Mouse (Mus musculus) kidney, adult 2 months (tissue): ENCODE data around the gene Zmiz1. TPM values are rescaled to one million over a fixed set of nuclear protein-coding genes. Genes with fewer than 3 reads are reported as not detected.
A peak's percentile ranks its signal among the peaks of the same experiment; 100 is the strongest.

ENCODE experiments used
- DNase-seq: peaks from one replicate; pipeline ENCODE4 v3.0.0; 2021
- H3K27ac ChIP-seq: fragments of 200-500 bp; 2 replicates; pipeline ENCODE4 v1.5.1; 2012; ENCODE audit warnings: low read depth, low read length, control low read depth, inconsistent platforms; ENCODE audit not compliant: insufficient read depth
- H3K27me3 ChIP-seq: fragments of 200-500 bp; replicated peaks from 2 replicates; pipeline ENCODE4 v1.6.1; 2012; ENCODE audit warnings: mild to moderate bottlenecking, moderate library complexity, low read length, inconsistent platforms; ENCODE audit not compliant: control insufficient read depth, insufficient read depth
- H3K36me3 ChIP-seq: fragments of 200-500 bp; 2 replicates; pipeline ENCODE4 v1.6.1; 2012; ENCODE audit warnings: mild to moderate bottlenecking, moderate library complexity, low read length, inconsistent platforms; ENCODE audit not compliant: control insufficient read depth, insufficient read depth
- H3K4me1 ChIP-seq: fragments of 200-500 bp; 2 replicates; pipeline ENCODE4 v1.6.1; 2011; ENCODE audit warnings: low read length; ENCODE audit not compliant: control insufficient read depth, insufficient read depth
- H3K4me3 ChIP-seq: fragments of 200-500 bp; 2 replicates; pipeline ENCODE4 v1.5.1; 2011; ENCODE audit warnings: mild to moderate bottlenecking, low read depth, low read length, control low read depth; ENCODE audit not compliant: insufficient read depth
- CTCF ChIP-seq: fragments of 200-500 bp; conservative IDR thresholded peaks from 2 replicates; pipeline ENCODE4 v1.5.1; 2011; ENCODE audit warnings: low read depth, mild to moderate bottlenecking, control low read depth, low read length, moderate library complexity, mixed read lengths; ENCODE audit not compliant: insufficient read depth, insufficient read length
- POLR2A ChIP-seq: fragments of 200-500 bp; IDR thresholded peaks from one replicate; pipeline ENCODE4 v1.6.1; 2011; ENCODE audit warnings: low read depth, low read length, control low read depth
- WGBS: fragments of 180-500 bp; shearing (Covaris S2); methylation state at CpG from one replicate; pipeline ENCODE4 v1.1.7; 2018; 5-methylcytosine and 5-hydroxymethylcytosine counted together
- polyA plus RNA-seq: library from polyadenylated mRNA; depleted of rRNA; stranded (reverse); fragments of >200 nt; gene quantifications from 2 replicates; pipeline ENCODE4 v1.2.3, GENCODE M21; 2012

The Zmiz1 gene
- polyA plus RNA-seq, 1 experiment = 42.6 TPM

GRCm38 (mm10) chr14:25661185-25661920 lies 202.4 kb downstream of the Zmiz1 start:
- DNase-seq = no peak
- no peaks in the 10 kb centered on the region for H3K4me1 ChIP-seq
- TF ChIP-seq POLR2A (no peak), CTCF (no peak)
- 73% methylated on average over 17 of the region's 17 CpGs for WGBS
- no peak overlapping the region for H3K4me3 ChIP-seq
- H3K36me3 ChIP-seq = peaks cover 2% of the 10 kb centered on the region; the same call in 1 of the 2 replicates
- no peak overlapping the region for H3K27ac ChIP-seq
- H3K27me3 ChIP-seq = no peaks in the 10 kb centered on the region

GRCm38 (mm10) chr14:25663649-25664309 lies 204.8 kb downstream of the Zmiz1 start:
- H3K27me3 ChIP-seq = no peaks in the 10 kb centered on the region
- H3K36me3 ChIP-seq = peaks cover 2% of the 10 kb centered on the region; the same call in 1 of the 2 replicates
- H3K27ac ChIP-seq = no peak overlapping the region
- 78% methylated on average over 7 of the region's 7 CpGs for WGBS
- no peak for DNase-seq
- TF ChIP-seq CTCF (no peak), POLR2A (no peak)
- no peaks in the 10 kb centered on the region for H3K4me1 ChIP-seq
- no peak overlapping the region for H3K4me3 ChIP-seq

GRCm38 (mm10) chr14:25664310-25664695 lies 205.3 kb downstream of the Zmiz1 start:
- 75% methylated on average over 7 of the region's 7 CpGs for WGBS
- no peak overlapping the region for H3K27ac ChIP-seq
- no peaks in the 10 kb centered on the region for H3K27me3 ChIP-seq
- no peak for TF ChIP-seq CTCF
- no peak for DNase-seq
- no peak overlapping the region for H3K4me3 ChIP-seq
- no peaks in the 10 kb centered on the region for H3K4me1 ChIP-seq
- H3K36me3 ChIP-seq = peaks cover 2% of the 10 kb centered on the region; the same call in 1 of the 2 replicates

- Histone ChIP-seq H3K36me3 (peaks cover 2% of the 10 kb centered on the region; the same call in 1 of the 2 replicates), H3K27me3 (no peaks in the 10 kb centered on the region), H3K27ac (no peak overlapping the region), H3K4me3 (no peak overlapping the region), H3K4me1 (no peaks in the 10 kb centered on the region)
- WGBS = 87% methylated on average over 19 of the region's 19 CpGs
- TF ChIP-seq CTCF (no peak), POLR2A (no peak)
- no peak for DNase-seq
These were observed 206.5 kb downstream of the Zmiz1 start for GRCm38 (mm10) chr14:25665314-25665970.

- TF ChIP-seq POLR2A = no peak
- TF ChIP-seq CTCF = peak; percentile 37; the same call in 1 of the 2 replicates
- H3K27ac ChIP-seq = no peak overlapping the region
- H3K36me3 ChIP-seq = peaks cover 2% of the 10 kb centered on the region; the same call in 1 of the 2 replicates
- WGBS = 79% methylated on average over 2 of the region's 2 CpGs
- no peaks in the 10 kb centered on the region for H3K27me3 ChIP-seq
- H3K4me1 ChIP-seq = no peaks in the 10 kb centered on the region
- DNase-seq = no peak
- H3K4me3 ChIP-seq = no peak overlapping the region
These were observed 207.8 kb downstream of the Zmiz1 start for GRCm38 (mm10) chr14:25666668-25667376.

- peaks cover 2% of the 10 kb centered on the region; the same call in 1 of the 2 replicates for H3K36me3 ChIP-seq
- DNase-seq = no peak
- 72% methylated on average over 3 of the region's 3 CpGs for WGBS
- TF ChIP-seq CTCF (no peak), POLR2A (no peak)
- no peaks in the 10 kb centered on the region for H3K4me1 ChIP-seq
- H3K27ac ChIP-seq = no peak overlapping the region
- H3K4me3 ChIP-seq = no peak overlapping the region
- no peaks in the 10 kb centered on the region for H3K27me3 ChIP-seq
These were observed 208.6 kb downstream of the Zmiz1 start for GRCm38 (mm10) chr14:25667587-25667986.

GRCm38 (mm10) chr14:25679625-25680024 lies 220.6 kb downstream of the Zmiz1 start:
- Histone ChIP-seq H3K4me3 (no peak overlapping the region), H3K27ac (no peak overlapping the region), H3K27me3 (no peaks in the 10 kb centered on the region), H3K4me1 (no peaks in the 10 kb centered on the region), H3K36me3 (no peaks in the 10 kb centered on the region)
- no peak for DNase-seq
- TF ChIP-seq CTCF = no peak
- no peak for TF ChIP-seq POLR2A
- WGBS = 68% methylated on average over 7 of the region's 7 CpGs
